Mouse (Mus musculus): ENCODE results near the gene Zc3hav1. TPM values are rescaled to one million over a fixed set of nuclear protein-coding genes. Genes with fewer than 3 reads are reported as not detected.
A peak's percentile ranks its signal among the peaks of the same experiment; 100 is the strongest.

Gene Zc3hav1
- polyA plus RNA-seq (2015; fragmentation: Nextera tagmentation; extraction: Ambion mirVana), result 23.4 and 23.6 TPM in 2 replicates

- H3K4me3 ChIP-seq (replicated peaks), result peak within 1 kb of the TSS; percentile 85
- H3K9me3 ChIP-seq (replicated peaks), result no peaks in the 10 kb centered on the region
- ATAC-seq (ENCODE audit: insufficient read depth), result peak; percentile 96
- peak within 1 kb of the TSS; percentile 76 for H3K4me2 ChIP-seq
- no peaks in the 10 kb centered on the region for H3K27me3 ChIP-seq
- peaks cover 68% of the 10 kb centered on the region for H3K4me1 ChIP-seq (replicated peaks)
- WGBS (ENCODE audit: insufficient replicate concordance), result under 1% methylated on average over 87 of the region's 87 CpGs
- H3K9ac ChIP-seq, result peak within 1 kb of the TSS; percentile 95
- peaks cover 30% of the 10 kb centered on the region for H3K36me3 ChIP-seq (replicated peaks)
- H3K27ac ChIP-seq (replicated peaks), result peak within 1 kb of the TSS; percentile 100
These were observed at the start of gene Zc3hav1 for GRCm38 (mm10) chr6:38353811-38354722. Zc3hav1 (minus strand) TSS chr6:38354603.

DNA sequence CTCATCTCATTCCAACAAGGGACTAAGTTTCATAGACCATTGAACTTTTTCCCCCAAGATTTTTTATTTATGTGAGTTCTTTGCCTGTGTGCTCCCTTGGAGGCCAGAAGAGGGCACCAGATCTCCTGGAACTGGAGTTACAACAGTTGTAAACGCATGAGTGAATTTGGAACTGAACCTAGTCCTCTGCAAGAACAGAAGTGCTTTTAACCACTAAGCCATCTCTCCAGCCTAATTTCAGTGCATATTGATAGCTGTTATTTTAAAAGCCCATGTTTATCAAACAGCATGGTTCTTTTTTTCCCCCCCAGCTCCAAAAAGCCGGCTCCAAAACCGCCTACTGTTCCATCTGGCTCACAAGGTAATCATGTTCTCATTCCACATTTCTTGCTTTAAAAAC, 35.3 kb upstream of the Zc3hav1 start:
- no peaks in the 10 kb centered on the region for H3K4me1 ChIP-seq (replicated peaks)
- H3K9me3 ChIP-seq (replicated peaks), result no peaks in the 10 kb centered on the region
- WGBS (ENCODE audit: insufficient replicate concordance), result 76% methylated on average over 3 of the region's 3 CpGs
- H3K4me3 ChIP-seq (replicated peaks), result no peak overlapping the region
- no peaks in the 10 kb centered on the region for H3K36me3 ChIP-seq (replicated peaks)
- H3K27me3 ChIP-seq, result no peaks in the 10 kb centered on the region
- no peak for ATAC-seq (ENCODE audit: insufficient read depth)
- no peak overlapping the region for H3K27ac ChIP-seq (replicated peaks)
- H3K9ac ChIP-seq, result no peak overlapping the region
- no peak overlapping the region for H3K4me2 ChIP-seq

GRCm38 (mm10) chr6:38381129-38381771, 26.8 kb upstream of the Zc3hav1 start, which contains the start of gene Ttc26:
Ttc26 (plus strand) TSS chr6:38381469.
- Histone ChIP-seq H3K36me3 (replicated peaks) (no peaks in the 10 kb centered on the region), H3K9ac (peak within 1 kb of the TSS; percentile 57), H3K27ac (replicated peaks) (peak within 1 kb of the TSS; percentile 70), H3K9me3 (replicated peaks) (no peaks in the 10 kb centered on the region), H3K4me1 (replicated peaks) (peaks cover 8% of the 10 kb centered on the region), H3K4me3 (replicated peaks) (peak within 1 kb of the TSS; percentile 63), H3K4me2 (peak within 1 kb of the TSS; percentile 92), H3K27me3 (no peaks in the 10 kb centered on the region)
- under 1% methylated on average over 26 of the region's 26 CpGs for WGBS (ENCODE audit: insufficient replicate concordance)
- ATAC-seq (ENCODE audit: insufficient read depth), result peak; percentile 87

DNA sequence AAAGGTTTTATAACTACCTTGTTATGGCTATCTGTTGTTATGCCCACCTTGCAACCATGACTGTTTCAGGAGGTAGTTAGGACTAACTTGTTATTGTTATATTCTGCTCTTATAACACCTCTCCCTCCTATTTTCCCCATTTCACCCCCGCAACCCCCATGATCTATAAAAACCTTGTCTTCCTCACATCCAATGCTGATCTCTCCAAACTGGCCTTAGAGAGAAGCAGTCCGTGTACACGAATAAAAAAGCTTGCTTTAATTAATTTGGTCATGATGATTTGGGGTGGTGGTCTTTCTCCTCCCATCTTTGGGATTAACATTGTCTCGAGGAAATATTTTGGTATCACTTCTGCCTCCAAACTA, 26.3 kb upstream of the Zc3hav1 start:
- Histone ChIP-seq H3K27me3 (no peaks in the 10 kb centered on the region), H3K4me2 (peak overlapping the region; percentile 92), H3K27ac (replicated peaks) (peak overlapping the region; percentile 70), H3K4me1 (replicated peaks) (peaks cover 8% of the 10 kb centered on the region), H3K9me3 (replicated peaks) (no peaks in the 10 kb centered on the region), H3K36me3 (replicated peaks) (no peaks in the 10 kb centered on the region), H3K9ac (peak overlapping the region; percentile 57), H3K4me3 (replicated peaks) (peak overlapping the region; percentile 63)
- WGBS (ENCODE audit: insufficient replicate concordance), result 2% methylated on average over 4 of the region's 4 CpGs
- ATAC-seq (ENCODE audit: insufficient read depth), result no peak

GRCm38 (mm10) chr6:38374271-38374670, 19.9 kb upstream of the Zc3hav1 start:
- no peak overlapping the region for H3K9ac ChIP-seq
- H3K9me3 ChIP-seq (replicated peaks), result no peaks in the 10 kb centered on the region
- H3K4me3 ChIP-seq (replicated peaks), result no peak overlapping the region
- 69% methylated on average over 1 of the region's 1 CpGs for WGBS (ENCODE audit: insufficient replicate concordance)
- H3K27me3 ChIP-seq, result peaks cover 7% of the 10 kb centered on the region; the same call in 1 of the 2 replicates
- H3K4me1 ChIP-seq (replicated peaks), result no peaks in the 10 kb centered on the region
- no peak for ATAC-seq (ENCODE audit: insufficient read depth)
- H3K36me3 ChIP-seq (replicated peaks), result no peaks in the 10 kb centered on the region
- no peak overlapping the region for H3K27ac ChIP-seq (replicated peaks)
- H3K4me2 ChIP-seq, result no peak overlapping the region

- H3K4me1 ChIP-seq (replicated peaks), result no peaks in the 10 kb centered on the region
- H3K9me3 ChIP-seq (replicated peaks), result no peaks in the 10 kb centered on the region
- ATAC-seq (ENCODE audit: insufficient read depth), result no peak
- no peak overlapping the region for H3K27ac ChIP-seq (replicated peaks)
- H3K4me2 ChIP-seq, result no peak overlapping the region
- 62% methylated on average over 3 of the region's 3 CpGs for WGBS (ENCODE audit: insufficient replicate concordance)
- no peaks in the 10 kb centered on the region for H3K36me3 ChIP-seq (replicated peaks)
- no peak overlapping the region for H3K4me3 ChIP-seq (replicated peaks)
- no peak overlapping the region for H3K9ac ChIP-seq
- H3K27me3 ChIP-seq, result peaks cover 12% of the 10 kb centered on the region; the same call in 1 of the 2 replicates
These were observed 15.5 kb upstream of the Zc3hav1 start for GRCm38 (mm10) chr6:38369945-38370344.

- peaks cover 22% of the 10 kb centered on the region for H3K4me1 ChIP-seq (replicated peaks)
- H3K4me2 ChIP-seq, result no peak overlapping the region
- no peak for ATAC-seq (ENCODE audit: insufficient read depth)
- H3K9ac ChIP-seq, result no peak overlapping the region
- H3K27ac ChIP-seq (replicated peaks), result no peak overlapping the region
- H3K27me3 ChIP-seq, result peaks cover 5% of the 10 kb centered on the region; the same call in 1 of the 2 replicates
- H3K4me3 ChIP-seq (replicated peaks), result no peak overlapping the region
- H3K9me3 ChIP-seq (replicated peaks), result no peaks in the 10 kb centered on the region
- H3K36me3 ChIP-seq (replicated peaks), result no peaks in the 10 kb centered on the region
These were observed 9.7 kb upstream of the Zc3hav1 start for GRCm38 (mm10) chr6:38364121-38364520.

- no peak overlapping the region for H3K4me2 ChIP-seq
- WGBS (ENCODE audit: insufficient replicate concordance), result 56% methylated on average over 4 of the region's 4 CpGs
These were observed 9.0 kb upstream of the Zc3hav1 start for GRCm38 (mm10) chr6:38363370-38363769.

GRCm38 (mm10) chr6:38361937-38362336, 7.5 kb upstream of the Zc3hav1 start:
- Histone ChIP-seq H3K9ac (no peak overlapping the region), H3K4me2 (no peak overlapping the region), H3K4me3 (replicated peaks) (no peak overlapping the region), H3K36me3 (replicated peaks) (no peaks in the 10 kb centered on the region), H3K9me3 (replicated peaks) (no peaks in the 10 kb centered on the region), H3K27me3 (no peaks in the 10 kb centered on the region), H3K27ac (replicated peaks) (no peak overlapping the region), H3K4me1 (replicated peaks) (peaks cover 40% of the 10 kb centered on the region)
- no peak for ATAC-seq (ENCODE audit: insufficient read depth)
- WGBS (ENCODE audit: insufficient replicate concordance), result 52% methylated on average over 1 of the region's 1 CpGs

More at GRCm38 (mm10) chr6:38363370-38363769, 9.0 kb upstream of the Zc3hav1 start:
- H3K27ac ChIP-seq (replicated peaks), result no peak overlapping the region
- 0 out of 2 replicates have a peak, but pooled peaks cover 4% of the 10 kb centered on the region for H3K27me3 ChIP-seq
- H3K36me3 ChIP-seq (replicated peaks), result no peaks in the 10 kb centered on the region
- H3K9ac ChIP-seq, result no peak overlapping the region
- H3K9me3 ChIP-seq (replicated peaks), result no peaks in the 10 kb centered on the region
- H3K4me3 ChIP-seq (replicated peaks), result no peak overlapping the region
- H3K4me1 ChIP-seq (replicated peaks), result peaks cover 28% of the 10 kb centered on the region
- no peak for ATAC-seq (ENCODE audit: insufficient read depth)

DNA sequence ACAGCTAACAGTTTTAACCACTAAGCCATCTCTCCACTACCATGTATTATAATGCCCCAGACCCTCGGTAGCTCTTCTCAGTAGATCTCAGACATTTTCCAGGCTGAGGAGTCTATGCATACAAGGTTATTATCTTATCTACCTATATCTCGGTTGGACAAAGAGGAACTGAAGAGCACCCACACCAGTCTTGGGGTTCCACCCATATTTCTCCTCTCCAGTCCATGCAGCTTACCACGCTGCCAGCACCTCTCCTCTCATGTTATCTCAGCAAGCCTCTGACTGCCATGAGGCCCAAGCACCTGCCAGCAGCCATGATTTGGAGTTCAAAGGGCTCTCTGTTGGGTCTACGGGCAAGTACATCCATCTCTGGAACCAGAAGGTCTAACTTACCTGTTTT, 6.7 kb upstream of the Zc3hav1 start:
- Histone ChIP-seq H3K9me3 (replicated peaks) (no peaks in the 10 kb centered on the region), H3K4me1 (replicated peaks) (peaks cover 48% of the 10 kb centered on the region), H3K4me3 (replicated peaks) (no peak overlapping the region), H3K27ac (replicated peaks) (peak overlapping the region; percentile 74; the same call in 1 of the 2 replicates), H3K36me3 (replicated peaks) (no peaks in the 10 kb centered on the region), H3K27me3 (no peaks in the 10 kb centered on the region), H3K4me2 (no peak overlapping the region), H3K9ac (no peak overlapping the region; the same call in 1 of the 2 replicates)
- peak; percentile 17; the same call in 1 of the 2 replicates for ATAC-seq (ENCODE audit: insufficient read depth)
- WGBS (ENCODE audit: insufficient replicate concordance), result 35% methylated on average over 4 of the region's 4 CpGs
